Mouse (Mus musculus) layer of hippocampus, adult 18-20 months (tissue): ENCODE data around the gene Ern1. TPM values are rescaled to one million over a fixed set of nuclear protein-coding genes. Genes with fewer than 3 reads are reported as not detected.

Experiments
- DNase-seq, 2 experiments: peaks; one replicate each; pipeline ENCODE4 v3.0.0; 2022; ENCODE audit warnings: low spot score in 2 of 2
- long read RNA-seq: library from polyadenylated mRNA; stranded (forward); transcript quantifications from one replicate; pipeline ENCODE4 v2.0.0, GENCODE M21; 2021
- total RNA-seq, 2 experiments: library from RNA; stranded (reverse); gene quantifications; 2 replicates each; pipeline ENCODE4 v1.2.3; 2021

The Ern1 gene
- total RNA-seq = 1 to 10 TPM; 10.0 TPM
- long read RNA-seq, full-length matches to known transcripts = 2 of 6 reads
- long read RNA-seq, partial matches to known transcripts = 2 of 6 reads
- long read RNA-seq, other reads (novel, unspliced or antisense) = 2 of 6 reads

DNA sequence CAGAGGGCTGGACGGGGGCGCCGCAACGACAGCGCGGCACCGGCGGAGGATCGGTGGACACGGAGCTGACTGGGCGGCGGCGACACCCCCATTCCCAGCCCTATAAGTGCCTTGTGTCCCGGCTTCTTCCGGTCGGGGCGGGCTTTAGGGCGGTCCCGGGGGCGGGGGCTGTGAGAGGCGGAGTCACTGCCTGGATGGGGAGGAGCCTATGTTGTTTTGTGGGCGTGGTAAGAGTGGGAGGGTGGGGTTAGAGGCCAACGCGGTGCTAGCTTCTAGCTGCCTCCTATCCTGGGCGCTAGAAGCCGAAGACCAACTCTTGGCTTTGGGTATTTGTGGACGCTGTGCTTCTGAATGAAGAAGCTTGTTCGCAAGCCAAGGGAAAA, at the start of gene Ern1:
Gene Ern1, minus strand, starts transcription at position 120 of the 383 bp plus-strand sequence.
- DNase-seq = peak; percentile 93 to 96

DNA sequence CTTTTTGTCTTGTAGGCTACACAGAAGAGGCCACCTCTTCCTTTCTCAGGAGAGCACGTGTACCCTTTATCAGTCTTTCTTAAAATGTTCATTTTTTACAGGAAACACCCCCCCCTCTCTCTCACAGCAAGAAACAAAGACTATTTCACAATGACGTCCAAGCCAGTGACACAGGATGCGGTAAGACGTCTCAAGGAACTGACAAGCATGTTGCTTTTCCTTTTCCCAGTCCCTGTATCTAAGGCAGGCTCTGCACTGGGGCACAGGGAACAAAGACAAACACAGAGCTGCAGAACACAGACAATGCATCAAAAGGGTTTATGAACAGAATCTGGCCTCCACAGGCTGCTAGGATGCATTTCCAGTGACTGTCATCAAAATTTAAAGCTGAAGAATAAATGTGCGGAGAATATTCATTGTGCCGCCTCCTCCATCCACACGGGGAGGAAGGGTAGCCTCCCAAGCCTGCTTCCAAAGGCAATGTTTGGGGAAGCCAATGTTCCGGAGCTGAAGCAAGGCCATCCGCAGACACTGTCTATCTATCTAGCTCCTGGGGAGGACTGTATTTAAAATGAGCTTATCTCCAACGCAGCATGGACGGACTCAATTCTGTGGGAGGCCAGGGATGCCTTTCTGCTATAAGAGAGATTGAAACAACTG, 48.7 kb upstream of the Ern1 start:
- DNase-seq = peak; percentile 45 to 60

DNA sequence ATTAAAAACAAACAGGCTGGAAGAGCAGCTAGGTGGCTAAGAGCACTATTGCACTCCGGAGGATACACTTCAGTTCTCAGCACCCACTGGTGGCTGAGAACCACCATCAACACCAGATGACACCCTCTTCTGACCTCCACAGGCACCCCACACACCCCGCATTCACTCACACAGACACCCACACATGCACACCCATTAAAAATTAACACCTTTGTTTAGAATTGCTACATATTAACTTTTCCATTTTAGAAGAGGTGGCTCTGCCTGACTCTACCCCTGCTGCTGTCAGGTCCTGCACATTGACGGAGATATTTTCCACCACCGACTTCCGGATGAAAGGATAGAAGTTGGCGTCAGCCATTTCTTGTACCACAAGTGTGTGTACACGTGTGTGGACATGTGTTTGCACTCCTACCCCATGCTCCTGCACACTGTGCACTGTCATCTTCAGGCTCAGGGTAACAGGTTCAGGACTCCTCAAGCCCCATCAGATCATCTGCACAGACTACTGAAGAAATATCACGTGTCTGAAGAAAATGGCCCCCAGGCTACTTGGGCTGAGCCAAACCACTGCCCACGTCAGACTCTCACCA, 48.1 kb upstream of the Ern1 start:
- DNase-seq = no peak

DNA sequence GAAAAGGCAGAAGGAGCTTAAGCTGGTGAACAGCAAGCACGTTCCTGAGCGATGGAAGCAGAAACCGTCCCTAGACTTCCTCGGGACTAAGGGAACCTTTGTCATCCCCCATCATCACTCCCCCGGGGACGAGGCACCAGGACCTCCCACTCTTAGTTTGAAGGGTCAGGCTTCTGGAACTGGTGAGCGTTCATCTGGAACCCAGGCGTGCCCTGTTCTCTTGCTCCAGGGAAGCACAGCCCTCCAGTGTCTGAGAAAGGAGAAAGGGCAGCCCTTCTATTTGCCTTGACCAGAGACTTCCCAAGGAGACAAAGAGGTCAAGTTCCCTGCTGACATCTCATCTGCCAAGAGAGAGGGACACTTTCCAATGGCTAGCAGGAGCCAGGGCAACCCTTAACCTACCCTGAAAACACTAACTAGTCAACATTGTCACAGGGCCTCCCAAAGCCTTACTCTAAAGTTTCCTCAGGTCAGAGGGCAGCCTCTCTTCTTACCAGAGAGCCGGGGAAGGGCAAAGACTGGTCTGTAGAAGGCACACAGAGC, 44.7 kb upstream of the Ern1 start:
- no peak for DNase-seq

DNA sequence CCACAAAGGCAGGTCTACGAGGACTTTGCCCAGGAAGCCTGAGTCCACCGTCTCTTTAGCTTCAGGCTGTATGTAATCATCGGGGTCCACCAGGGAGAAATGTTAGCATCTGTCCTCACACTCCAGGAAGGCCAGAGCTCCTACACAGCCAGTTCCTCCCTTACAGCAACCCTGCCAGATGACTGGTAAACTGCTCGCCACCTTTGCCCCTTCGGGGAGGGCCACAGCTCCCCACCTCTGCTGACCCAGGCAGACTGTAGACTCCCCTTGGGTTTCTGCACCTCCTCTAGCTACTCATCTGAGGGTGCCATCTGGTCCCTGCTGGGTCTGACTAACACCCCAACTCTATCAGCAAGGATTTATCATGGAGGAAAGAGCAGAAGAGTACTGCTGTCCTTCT, 42.1 kb upstream of the Ern1 start:
- DNase-seq = no peak

DNA sequence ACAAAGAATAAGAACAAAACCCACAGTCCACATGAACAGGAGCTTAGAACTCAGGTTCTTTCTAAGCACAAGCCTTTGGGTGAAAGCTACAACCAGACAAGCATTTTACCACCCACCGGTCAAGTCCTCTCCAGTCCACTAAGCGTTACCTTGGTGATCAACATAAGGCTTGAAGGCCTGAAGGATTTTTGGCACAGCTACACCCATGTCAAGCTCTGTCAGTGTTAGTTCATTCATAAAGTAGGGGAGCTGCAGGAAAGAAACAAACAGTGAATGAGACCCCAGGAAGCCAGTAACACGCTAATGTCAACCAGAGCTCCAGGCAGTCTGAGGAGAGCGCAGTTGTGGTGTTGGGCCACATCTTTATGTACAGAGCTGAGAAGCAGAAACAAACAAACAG, 41.5 kb upstream of the Ern1 start:
- DNase-seq = no peak

DNA sequence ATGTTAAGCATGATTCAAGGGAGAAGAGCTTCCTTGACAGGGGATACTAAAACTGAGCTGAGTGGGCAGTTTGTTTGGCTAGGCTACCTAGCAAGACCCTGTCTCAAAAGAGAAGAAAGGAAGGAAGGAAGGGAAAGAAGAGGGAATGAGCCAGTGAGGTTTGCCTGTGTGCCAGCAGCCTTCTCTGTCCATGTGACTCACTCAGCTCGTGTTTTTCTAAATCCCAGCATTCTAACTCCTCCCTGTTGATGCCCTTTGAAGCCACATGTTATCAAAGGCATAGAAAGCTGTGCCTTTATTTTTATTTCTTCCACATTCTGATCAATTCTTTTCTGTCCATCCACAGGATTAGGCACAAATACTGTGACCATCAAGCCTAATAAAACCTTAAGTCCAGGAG, 40.3 kb upstream of the Ern1 start:
- DNase-seq = no peak

DNA sequence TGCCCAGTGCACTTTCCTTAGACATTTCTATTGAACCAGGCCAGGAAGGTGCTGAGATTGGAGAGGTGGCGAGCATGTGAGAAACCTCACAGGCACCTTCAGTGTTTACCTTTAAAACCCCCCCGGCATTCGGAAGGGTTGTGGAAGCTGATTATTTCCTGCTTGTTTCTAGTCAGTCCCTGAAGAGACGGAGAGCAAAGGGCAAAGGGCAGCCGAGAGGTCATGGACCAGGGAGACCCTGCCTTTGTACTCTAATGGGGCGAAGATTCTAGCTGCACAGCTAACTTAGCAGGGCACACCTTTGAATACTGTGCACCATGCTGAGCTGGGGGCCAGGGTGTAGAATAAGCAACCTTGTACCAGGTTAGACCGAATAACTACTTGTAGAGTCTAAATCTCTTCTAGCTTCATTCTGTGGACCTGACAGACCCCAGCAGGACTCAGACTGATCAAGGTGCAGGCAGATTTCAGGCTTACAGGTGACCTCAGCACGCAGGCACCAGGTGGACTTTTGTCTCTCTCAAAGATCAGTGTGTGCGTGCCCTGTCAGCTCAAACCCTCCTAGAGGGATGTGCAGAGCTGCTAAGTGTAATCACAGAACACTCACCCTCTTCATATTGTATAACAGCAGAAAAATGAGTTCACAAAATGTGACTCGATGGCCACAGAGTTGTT, 39.6 kb upstream of the Ern1 start:
- no peak for DNase-seq

DNA sequence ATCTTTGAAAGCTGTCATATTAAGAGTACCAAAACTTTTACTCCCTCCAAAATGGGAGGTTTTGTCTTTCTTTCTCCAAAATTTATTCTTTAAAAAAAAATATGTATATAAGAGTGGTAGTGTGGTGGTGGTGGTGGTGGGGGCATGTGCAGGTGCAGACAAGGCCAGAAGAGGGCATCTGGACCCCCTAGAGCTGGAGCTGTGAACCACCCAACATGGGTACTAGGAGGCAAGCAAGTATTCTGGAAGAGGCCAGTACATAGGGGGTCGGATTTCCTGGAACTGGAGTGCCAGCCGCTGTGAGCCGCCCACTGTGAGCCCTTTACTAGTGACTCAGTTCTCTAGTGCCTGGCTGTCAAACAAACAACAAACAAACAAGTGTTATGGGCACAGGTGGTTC, 34.9 kb upstream of the Ern1 start:
- no peak for DNase-seq

DNA sequence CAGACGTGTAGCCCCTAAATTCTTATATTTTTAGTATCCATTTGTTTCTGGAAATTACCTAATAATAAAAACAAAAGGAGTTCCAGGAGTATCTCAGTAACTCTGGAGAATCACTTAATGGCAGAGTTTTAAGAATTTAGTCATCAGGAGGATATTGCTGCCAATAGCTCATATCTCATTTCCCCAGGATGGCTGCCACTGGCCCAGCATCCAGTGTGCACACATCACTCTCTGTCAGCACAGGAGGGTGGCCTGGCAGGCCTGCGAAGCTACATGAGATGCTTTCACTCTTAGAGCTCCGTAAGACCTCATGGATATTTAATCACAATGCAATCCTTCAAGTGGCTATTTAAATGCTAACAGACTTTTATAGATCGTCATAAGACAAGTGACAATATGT, 34.0 kb upstream of the Ern1 start:
- no peak for DNase-seq

DNA sequence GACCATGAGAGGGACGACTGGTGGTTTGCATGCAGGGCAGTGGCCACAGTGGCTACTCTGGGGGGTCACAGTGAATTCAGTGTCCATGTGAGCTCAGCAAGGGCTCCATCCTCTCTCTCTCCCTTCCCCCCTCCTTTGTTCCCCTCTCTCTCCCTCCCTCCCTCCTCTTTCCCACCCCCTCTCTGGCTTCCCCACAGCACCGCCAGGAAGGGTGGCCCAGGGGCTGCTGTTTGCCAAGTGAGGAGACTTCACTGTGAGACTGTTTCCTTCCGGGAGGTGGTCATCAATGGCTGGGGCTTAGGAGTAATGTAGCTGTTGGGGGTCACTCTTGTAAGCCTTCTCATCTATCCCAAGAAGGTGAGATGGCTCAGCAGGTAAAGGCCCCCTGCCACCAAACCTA, 32.8 kb upstream of the Ern1 start:
- DNase-seq = no peak

DNA sequence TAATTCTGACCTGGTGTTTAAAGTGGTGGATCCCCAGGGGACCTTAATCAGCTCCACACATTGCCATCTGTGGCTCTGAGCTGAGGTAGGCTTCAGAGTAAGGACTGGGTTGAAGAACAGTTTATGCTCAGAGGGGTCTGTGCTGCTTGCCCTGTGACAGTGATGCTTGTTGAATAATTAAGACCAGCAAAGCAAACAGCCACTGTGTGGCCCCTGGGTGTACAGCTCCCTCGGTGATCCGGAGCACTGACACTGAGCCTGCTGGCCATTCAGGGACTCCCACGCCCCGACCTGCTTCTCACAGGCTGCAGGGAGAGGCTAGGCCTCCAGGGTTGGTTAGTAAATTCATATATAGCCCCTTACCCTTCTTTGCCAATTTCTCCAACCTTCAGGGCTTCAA, 31.9 kb upstream of the Ern1 start:
- DNase-seq = no peak

DNA sequence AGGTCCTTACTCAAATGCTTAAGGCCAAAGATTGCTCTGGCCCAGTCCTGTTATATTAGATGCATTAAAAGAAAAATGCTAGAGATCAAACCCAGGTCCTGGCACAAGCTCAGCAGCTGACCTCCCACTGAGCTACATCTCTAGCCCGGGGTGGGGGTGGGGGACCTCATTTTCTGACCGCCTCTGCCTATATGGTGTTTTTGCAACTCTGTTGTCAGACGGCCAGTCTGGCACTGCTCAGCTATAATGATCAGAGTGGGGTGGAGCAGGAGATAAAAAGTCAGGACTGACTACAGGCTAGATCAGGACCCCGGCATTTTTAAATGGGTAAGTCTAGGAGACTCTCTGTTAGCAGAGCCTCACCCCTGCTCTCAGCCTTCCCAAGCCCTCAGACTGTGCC, 30.7 kb upstream of the Ern1 start:
- DNase-seq = no peak

DNA sequence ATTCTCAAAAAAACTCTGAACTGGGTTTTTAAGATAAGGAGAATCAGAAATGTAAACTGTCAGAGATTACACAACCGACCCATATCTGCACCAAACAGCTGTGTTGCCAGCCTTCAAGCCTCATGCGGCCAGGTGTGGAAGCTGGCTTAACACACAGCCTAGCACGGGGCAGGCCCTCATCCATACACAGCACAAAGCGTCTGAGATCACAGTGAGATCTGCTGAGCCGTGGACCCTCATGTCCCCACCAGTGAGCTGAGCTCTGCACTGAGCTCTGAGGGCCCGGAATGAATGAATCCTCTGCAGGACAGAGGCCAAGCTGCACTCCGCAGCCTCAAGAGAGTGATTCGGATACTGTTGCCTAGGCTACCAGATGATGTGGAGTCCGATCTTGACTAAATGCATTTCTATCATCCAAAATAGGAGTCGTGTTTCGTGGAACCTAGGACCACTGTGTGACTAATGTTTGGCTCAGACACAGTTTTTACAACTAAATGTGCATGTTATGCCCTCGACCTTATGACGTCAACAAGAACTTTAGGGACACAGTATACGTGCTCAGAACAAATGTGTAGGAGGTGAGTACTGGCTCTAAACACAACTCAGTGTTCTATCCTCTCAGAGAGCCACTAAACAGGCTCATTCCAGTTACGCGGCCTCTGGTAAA, 27.6 kb upstream of the Ern1 start:
- peak in 1 of 2 experiments; percentile 57 for DNase-seq

DNA sequence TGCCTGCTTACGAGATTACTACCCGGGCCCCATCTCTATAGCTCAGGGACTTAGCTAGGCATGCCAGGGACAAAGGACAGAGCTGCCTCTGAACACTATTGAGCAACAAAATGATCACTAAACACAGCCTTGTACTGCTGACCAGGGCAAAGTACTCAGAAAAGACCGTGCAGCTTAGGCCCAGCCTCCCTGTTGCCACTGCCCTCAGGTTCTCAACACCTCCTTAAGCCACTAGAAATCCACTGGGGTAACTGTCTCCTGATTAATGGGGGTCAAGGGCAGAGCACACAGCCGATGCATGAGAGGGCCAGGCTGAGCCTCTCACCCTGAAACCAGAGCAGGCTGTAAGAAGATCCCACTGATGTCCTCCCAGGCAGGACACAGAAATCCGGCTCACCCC, 26.8 kb upstream of the Ern1 start:
- DNase-seq = no peak

DNA sequence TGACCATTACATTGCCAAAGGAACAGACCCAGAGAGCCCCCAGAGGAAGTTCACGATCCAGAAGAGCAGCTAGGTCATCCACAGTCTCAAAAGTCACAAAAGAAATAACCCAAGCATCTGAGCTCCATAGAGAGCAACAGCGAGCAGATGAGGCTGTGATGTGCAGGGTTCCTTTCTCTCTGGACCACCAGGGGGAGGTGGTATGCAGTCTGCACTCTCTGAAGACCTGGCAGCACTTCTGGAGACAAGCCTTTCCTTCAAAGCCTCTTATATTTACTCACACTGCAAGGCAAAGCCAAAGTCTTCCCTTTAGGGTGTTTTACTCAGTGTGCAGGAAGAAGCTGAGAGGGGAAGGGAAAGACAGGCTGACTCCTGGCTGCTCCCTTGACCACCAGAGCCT, 25.5 kb upstream of the Ern1 start:
- DNase-seq = peak in 1 of 2 experiments; percentile 71

DNA sequence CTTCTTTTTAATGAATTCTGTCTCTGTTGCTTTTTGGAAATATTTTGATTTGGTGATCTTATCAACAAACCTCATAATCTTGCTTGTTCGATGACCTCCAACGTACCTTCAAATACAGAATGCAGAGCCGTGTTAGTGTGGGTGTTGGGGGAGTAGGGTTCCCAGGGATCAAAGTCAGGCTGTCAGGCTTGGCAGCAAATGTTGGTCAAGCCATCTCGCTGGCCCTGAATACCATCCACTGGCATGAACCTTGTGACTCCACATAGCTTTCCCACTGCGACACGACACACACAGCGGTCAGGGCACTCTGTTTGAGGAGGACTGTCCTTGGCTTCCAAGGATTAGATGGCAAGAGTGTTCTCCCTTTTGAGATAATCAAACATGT, 24.3 kb upstream of the Ern1 start:
- DNase-seq = no peak

DNA sequence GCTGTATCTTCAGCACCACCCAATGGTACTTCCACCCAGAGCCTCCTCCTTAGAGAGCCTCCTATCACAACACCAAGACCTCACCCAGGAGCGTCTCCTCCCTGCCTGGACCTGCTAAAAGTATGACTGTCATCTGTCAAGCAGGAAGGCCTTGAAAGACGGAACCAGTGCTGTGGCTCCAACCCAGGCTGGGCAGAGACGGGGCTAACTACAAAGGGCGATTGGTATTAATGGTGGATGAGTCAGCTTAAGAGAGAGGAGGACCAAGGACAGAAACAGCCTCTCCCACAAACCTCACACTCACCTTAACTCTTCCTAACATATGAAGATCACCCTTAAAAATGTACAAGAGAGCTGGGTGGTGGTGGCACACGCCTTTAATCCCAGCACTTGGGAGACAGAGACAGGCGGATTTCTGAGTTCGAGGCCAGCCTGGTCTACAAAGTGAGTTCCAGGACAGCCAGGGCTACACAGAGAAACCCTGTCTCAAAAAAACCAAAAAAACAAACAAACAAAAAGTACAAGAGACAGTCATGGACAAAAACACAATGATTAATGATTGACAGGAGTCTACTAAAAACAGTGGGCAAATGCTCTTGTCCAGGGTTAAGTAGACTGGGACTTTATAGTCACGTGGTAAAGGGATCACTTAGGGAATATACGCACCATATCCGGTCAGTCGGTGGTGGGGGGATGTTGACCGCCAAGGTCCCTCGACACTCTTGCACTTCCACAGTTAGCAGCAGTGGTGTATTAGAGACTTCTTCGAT, 23.8 kb upstream of the Ern1 start:
- no peak for DNase-seq

DNA sequence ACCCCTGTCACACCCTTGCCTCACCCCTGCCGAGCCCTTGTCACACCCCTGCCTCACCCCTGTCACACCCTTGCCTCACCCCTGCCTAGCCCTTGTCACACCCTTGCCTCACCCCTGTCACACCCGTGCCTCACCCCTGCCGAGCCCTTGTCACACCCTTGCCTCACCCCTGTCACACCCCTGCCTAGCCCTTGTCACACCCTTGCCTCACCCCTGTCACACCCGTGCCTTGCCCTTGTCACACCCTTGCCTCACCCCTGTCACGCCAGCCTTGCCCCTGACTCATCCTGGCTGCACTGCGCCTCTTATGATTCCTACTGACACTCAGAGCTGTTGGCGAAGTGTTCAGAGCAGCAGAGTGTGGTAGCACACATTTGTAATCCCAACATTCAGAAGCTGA, 20.0 kb upstream of the Ern1 start:
- DNase-seq = no peak

DNA sequence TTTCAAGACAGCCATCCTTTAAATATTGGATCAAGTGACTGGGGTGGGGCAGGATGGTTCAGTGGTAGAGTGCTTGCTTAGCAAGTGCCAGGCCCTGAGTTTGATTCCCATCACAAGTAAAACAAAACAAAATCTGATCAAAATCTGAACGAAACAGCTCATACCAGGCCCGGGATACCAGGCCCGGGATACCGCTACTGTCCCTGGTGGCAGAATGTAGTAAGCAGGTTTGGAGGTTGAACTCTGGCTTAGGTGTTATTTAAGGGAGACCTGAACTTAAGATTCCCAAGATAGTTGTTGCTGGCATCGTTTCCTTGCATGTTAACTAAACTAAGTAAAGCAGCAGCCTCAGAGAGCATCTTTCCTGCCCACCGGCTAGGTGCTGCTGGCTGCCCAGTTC, 18.6 kb upstream of the Ern1 start:
- DNase-seq = no peak

DNA sequence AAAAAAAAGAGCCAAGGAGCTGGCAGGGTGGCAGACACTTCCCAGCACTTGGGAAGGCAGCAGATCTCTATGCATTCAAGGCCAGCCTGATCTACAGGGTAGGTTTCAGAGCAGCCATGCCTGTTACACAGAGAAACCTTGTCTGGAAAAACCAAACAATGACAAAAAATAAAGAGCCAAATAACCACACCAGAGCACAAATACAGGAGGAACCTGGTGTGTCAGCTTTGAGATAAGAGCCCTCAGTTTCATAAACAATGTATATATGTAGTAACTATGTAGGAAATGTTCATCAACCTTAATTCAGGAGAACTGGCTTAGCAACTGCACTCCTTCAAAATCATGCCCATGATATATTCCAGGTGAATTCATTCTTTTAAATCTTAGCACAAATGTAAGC, 16.5 kb upstream of the Ern1 start:
- no peak for DNase-seq
